Mouse (Mus musculus) megakaryocyte, embryonic 14.5 days (primary cell): Measurements from ENCODE around the gene Psmd12. TPM values are rescaled to one million over a fixed set of nuclear protein-coding genes. Genes with fewer than 3 reads are reported as not detected.

Experiments used
- H3K27me3 ChIP-seq: replicated peaks from 2 replicates; pipeline ENCODE3; 2012; ENCODE audit warnings: inconsistent platforms
- H3K36me3 ChIP-seq: replicated peaks from 2 replicates; pipeline ENCODE3; 2012; ENCODE audit warnings: low read length, inconsistent platforms, mixed read lengths
- H3K4me1 ChIP-seq: 2 replicates; pipeline ENCODE4 v1.6.1; 2012; ENCODE audit warnings: inconsistent platforms
- H3K4me3 ChIP-seq: replicated peaks from 2 replicates; pipeline ENCODE3; 2012; ENCODE audit warnings: moderate library complexity, mild to moderate bottlenecking, inconsistent platforms
- H3K9me3 ChIP-seq: 2 replicates; pipeline ENCODE4 v1.6.1; 2012; ENCODE audit warnings: inconsistent platforms
- FLI1 ChIP-seq: IDR thresholded peaks from 2 replicates; pipeline ENCODE4 v1.6.1; 2012; ENCODE audit warnings: low read length, inconsistent platforms, mixed read lengths
- GATA1 ChIP-seq: IDR thresholded peaks from 3 replicates; pipeline ENCODE4 v1.6.1; 2012; ENCODE audit warnings: mixed read lengths, low read length, inconsistent platforms, borderline replicate concordance
- polyA plus RNA-seq: library from polyadenylated mRNA; stranded (reverse); fragments of >175 nt; gene quantifications from 2 replicates; pipeline ENCODE4 v1.2.3, GENCODE M21; 2012; ENCODE audit warnings: low replicate concordance; ENCODE audit not compliant: insufficient read depth

The Psmd12 gene
- polyA plus RNA-seq, 1 experiment = 28.0 TPM

- Histone ChIP-seq H3K4me1 (peaks cover 65% of the 10 kb centered on the region), H3K36me3 (peaks cover 74% of the 10 kb centered on the region), H3K9me3 (no peaks in the 10 kb centered on the region), H3K4me3 (no peak overlapping the region), H3K27me3 (no peaks in the 10 kb centered on the region)
- TF ChIP-seq FLI1 (no peak), GATA1 (no peak)
These were observed 20.3 kb upstream of the Psmd12 start for GRCm38 (mm10) chr11:107458986-107459385.

DNA sequence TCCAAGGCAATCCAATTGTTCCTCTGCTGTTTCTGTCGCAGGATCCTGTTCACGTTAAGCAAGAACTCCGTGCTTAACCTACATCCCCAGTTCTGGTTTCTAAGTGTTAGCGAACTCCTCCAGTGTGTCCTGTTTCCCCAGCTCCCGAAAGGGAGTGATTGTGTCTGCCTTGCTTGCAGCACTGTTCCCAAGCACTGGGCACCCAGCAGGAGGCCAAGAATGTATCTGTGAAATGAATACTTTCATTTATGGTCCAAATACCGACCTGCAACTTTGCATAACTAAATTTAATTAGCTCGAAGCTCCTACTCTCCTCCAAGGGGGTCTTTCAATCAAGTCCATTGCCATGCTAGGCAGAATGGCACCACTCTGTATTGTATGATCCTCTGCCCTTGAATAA, 19.5 kb upstream of the Psmd12 start:
- Histone ChIP-seq H3K36me3 (peaks cover 71% of the 10 kb centered on the region), H3K27me3 (no peaks in the 10 kb centered on the region), H3K9me3 (no peaks in the 10 kb centered on the region), H3K4me3 (no peak overlapping the region), H3K4me1 (peaks cover 65% of the 10 kb centered on the region)
- no peak for TF ChIP-seq FLI1

- H3K4me3 ChIP-seq = no peak overlapping the region
- H3K9me3 ChIP-seq = no peaks in the 10 kb centered on the region
- peaks cover 55% of the 10 kb centered on the region for H3K36me3 ChIP-seq
- TF ChIP-seq FLI1 (no peak), GATA1 (no peak)
- peaks cover 73% of the 10 kb centered on the region for H3K4me1 ChIP-seq
- H3K27me3 ChIP-seq = no peaks in the 10 kb centered on the region
These were observed 16.8 kb upstream of the Psmd12 start for GRCm38 (mm10) chr11:107462478-107462877.

DNA sequence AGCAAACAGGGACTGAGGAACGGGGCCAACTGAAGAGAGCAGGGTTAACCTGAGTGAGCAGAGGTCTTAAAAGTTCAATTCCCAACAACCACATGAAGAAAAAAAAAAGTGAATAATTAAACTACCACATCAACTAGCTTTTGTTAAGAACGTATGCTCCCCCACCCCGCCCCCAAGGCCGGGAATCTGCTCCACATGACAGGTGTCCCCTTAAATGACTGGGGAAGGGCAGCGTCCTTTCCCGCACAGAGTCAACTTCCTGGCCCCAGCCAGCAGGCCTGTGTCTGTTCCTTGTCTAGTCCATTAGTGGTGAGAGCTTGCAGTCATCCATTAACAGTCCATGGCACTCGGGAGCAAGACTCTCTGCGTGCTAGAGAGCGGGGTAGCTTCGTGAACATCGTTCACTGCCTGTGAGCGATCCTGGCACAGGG, 16.0 kb upstream of the Psmd12 start:
- Histone ChIP-seq H3K9me3 (no peaks in the 10 kb centered on the region), H3K4me3 (no peak overlapping the region), H3K36me3 (peaks cover 50% of the 10 kb centered on the region), H3K27me3 (no peaks in the 10 kb centered on the region), H3K4me1 (peaks cover 72% of the 10 kb centered on the region)
- TF ChIP-seq GATA1 (no peak), FLI1 (no peak)

DNA sequence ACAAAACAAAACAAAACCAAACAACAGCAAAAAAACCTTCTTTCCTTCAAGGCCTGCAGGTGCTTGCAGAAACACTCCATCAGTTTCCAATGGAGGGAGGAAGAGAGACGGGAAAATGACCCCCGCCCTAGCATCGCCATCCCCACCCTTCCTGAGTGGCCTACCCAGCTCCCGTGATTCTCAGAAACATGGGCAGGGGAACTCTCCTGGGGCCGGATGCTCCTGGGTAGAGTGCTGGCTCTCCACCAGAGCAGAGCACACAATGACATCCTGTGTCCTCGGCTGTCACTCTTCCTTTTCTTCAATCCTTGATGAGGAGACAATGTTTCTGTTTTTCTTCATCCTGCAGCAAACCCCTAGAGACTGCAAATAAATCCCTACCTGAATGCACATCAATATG, 15.1 kb upstream of the Psmd12 start:
- Histone ChIP-seq H3K9me3 (no peaks in the 10 kb centered on the region), H3K4me3 (peak overlapping the region; percentile 59), H3K4me1 (peaks cover 67% of the 10 kb centered on the region), H3K27me3 (no peaks in the 10 kb centered on the region), H3K36me3 (peaks cover 45% of the 10 kb centered on the region)
- TF ChIP-seq FLI1 (no peak), GATA1 (no peak)

DNA sequence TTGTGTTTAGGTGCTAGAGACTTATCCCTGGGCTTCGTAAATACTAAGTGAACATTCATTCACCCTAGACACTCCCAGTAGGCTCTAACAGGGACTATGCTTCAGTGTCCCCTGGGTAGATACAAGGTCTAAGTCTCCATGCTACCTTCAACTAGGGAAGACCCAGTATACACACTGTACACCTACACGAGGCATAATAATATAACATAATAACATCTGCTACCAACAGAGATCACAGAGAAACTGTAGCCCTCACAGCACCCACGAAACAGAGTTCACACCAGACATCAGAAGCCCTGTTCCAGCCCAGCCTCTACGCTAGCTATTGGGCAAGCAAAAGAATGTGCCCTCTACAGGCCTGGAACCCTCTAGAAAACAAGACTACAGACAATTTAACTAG, 14.2 kb upstream of the Psmd12 start:
- Histone ChIP-seq H3K4me1 (peaks cover 60% of the 10 kb centered on the region), H3K4me3 (no peak overlapping the region), H3K9me3 (no peaks in the 10 kb centered on the region), H3K36me3 (peaks cover 37% of the 10 kb centered on the region), H3K27me3 (no peaks in the 10 kb centered on the region)
- TF ChIP-seq FLI1 = no peak
- no peak for TF ChIP-seq GATA1

- peaks cover 28% of the 10 kb centered on the region for H3K36me3 ChIP-seq
- H3K27me3 ChIP-seq = no peaks in the 10 kb centered on the region
- no peak overlapping the region for H3K4me3 ChIP-seq
- peaks cover 60% of the 10 kb centered on the region for H3K4me1 ChIP-seq
- TF ChIP-seq GATA1 (no peak), FLI1 (no peak)
- H3K9me3 ChIP-seq = no peaks in the 10 kb centered on the region
These were observed 13.3 kb upstream of the Psmd12 start for GRCm38 (mm10) chr11:107465969-107466368.

DNA sequence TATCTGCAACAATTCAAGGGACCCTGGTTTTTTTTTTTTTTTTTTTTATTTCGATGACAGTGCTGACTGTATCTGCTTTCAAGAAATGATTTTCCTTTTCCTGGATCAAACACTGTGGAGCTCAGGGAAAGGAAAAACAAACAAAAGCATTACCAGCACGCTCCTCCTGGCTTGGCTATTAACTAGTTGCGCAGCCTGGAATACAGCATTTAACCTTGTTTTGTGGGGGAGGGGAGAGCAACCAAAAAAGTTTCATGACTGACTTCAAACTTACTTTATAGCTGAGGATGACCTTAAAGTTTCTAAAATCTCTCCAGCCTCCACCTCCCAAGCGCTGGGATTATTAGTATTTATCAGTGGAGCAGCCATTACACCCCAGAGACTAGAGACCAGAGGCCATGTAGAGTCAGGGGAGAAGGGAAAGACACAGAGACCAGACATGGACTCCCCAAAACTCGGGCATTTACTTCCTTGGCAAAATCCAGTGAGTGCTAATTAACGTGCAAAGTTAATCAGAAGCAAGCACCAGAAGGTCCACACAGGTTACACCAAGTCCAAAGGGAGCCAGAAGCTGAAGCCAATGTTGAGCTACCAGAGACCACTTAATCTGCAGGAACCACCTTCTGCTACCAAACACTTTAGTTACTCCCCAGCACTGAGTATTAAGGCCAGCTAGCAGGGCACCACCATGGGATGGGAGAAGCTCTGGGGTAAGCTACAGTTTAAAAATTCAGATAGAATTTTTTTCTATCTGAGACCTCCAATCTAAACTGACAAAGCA, 12.5 kb upstream of the Psmd12 start:
- Histone ChIP-seq H3K27me3 (no peaks in the 10 kb centered on the region), H3K36me3 (peaks cover 20% of the 10 kb centered on the region), H3K9me3 (no peaks in the 10 kb centered on the region), H3K4me1 (peaks cover 57% of the 10 kb centered on the region), H3K4me3 (peak overlapping the region; percentile 69)
- no peak for TF ChIP-seq GATA1
- TF ChIP-seq FLI1 = no peak

DNA sequence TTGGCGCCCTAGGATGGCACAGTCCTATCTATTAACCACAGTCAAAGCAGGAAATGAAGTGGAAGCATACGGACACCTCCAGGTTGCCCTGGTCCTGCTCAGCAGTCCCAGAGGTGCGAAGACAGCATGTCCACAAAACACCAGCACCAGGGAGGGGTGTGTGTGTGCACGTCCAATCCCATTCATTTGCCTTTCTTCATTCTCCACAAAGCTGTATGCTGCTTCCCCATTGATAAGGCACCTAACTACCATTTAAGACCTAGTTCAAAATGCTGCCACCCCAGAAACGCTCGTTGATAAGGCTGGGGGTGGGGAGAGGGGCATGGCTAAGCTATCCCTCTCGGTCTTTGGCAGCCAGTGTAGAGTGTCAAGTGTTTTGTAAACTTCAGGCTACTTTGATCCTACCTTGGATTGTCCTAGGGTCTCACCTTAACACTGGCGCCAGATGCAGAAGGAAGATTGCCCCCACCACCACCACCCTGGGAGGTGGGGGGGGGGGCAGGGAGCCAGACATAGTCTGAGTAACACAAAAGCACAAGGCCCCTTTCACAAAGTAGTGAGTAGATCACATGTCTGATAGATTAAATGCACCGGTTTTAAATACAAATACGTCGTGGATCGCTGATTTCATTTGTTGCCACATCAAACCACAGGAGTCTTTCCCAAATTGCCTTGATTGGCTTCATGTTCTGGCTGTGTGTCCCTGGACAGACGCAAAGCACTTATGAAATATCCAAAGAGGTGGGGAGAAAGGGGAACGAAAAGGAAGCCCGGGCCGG, 10.8 kb upstream of the Psmd12 start:
- no peaks in the 10 kb centered on the region for H3K9me3 ChIP-seq
- peak overlapping the region; percentile 98 for H3K4me3 ChIP-seq
- TF ChIP-seq FLI1 = no peak
- TF ChIP-seq GATA1 = peak; percentile 14; the same call in 1 of the 3 replicates
- peaks cover 66% of the 10 kb centered on the region for H3K4me1 ChIP-seq
- no peaks in the 10 kb centered on the region for H3K27me3 ChIP-seq
- H3K36me3 ChIP-seq = peaks cover 10% of the 10 kb centered on the region

DNA sequence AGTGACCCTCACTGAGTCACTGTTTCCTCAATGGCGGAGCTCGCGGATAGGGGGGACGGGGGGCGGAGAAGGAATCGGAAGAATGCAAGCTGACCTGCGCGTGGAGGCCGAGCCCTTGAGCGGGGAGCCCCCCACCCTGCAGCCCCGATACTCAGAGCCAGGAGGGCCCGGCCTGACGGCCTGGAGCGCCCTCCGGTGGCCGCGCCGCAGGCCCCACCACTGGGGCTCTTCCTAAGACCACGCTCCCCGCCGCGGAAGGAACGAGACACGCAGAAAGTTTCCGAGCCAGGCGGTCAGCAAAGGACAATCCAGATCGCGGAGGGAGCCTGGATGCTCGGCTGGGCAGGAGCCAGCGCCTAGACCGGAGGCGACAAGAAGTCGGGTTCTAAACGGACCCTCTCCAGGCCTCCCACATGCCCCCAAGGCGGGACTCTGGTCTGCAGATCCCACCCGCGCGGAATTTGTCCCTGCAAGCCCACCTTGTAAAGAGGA, 10.2 kb upstream of the Psmd12 start:
- Histone ChIP-seq H3K36me3 (peaks cover 7% of the 10 kb centered on the region), H3K4me3 (peak overlapping the region; percentile 98), H3K4me1 (peaks cover 60% of the 10 kb centered on the region), H3K9me3 (no peaks in the 10 kb centered on the region), H3K27me3 (no peaks in the 10 kb centered on the region)
- no peak for TF ChIP-seq FLI1
